8 mouse cellular contexts compared by ENCODE assay signal in the genomic region with DNA sequence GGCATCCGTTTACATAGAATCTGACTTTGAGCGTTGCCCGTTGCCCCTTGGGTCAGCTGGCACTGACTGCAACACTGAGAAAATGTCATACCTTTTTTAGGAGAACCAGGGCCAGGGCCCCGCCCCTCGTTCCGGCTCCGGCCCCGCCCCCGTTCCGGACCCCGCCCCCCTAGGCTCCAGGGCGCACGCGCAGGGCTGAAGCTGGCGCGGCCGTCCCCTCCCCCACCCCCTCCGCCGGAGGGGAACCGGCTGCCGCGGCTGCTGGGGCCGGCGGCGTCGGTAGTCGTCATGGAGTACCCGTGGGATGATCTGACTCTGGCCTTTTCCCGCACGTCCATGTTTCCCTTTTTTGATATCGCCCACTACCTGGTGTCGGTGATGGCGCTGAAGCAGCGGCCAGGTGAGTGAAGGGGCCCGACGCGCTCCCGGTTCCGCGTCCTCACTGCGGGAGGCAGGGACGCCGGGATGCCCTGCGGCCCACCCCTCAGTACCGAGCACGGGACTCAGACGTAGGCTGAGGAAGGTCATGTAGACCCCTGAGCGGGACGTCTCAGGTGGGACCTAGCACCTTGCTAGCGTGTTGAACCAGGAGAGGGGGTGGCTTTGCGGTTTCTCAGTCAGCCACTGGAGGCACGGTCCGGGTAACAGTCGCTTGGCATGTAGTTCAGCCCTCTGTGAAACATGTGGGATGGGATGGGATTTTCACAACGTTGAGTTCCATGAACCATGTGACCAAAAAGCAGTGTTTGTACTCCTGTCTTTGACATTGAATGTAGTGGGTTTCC. TPM values are rescaled to one million over a fixed set of nuclear protein-coding genes. Genes with fewer than 3 reads are reported as not detected.
A peak's percentile ranks its signal among the peaks of the same experiment; 100 is the strongest.
DNase-seq lines count a peak whose midpoint lies in the region; ATAC-seq and TF ChIP-seq lines count a peak whose summit lies in the region.

Gene Tmem38b, plus strand, starts transcription at position 225 of the 785 bp plus-strand sequence.

- H3K27me3 ChIP-seq in midbrain, embryonic 10.5 days (ENCODE audit: low read depth, poor library complexity, severe bottlenecking), result 0 out of 2 replicates have a peak, but pooled peaks cover under 1% of the 10 kb centered on the region

- peak; percentile 73 to 90 for DNase-seq in adrenal gland, adult (ENCODE audit: inconsistent age in 2 of 2, low spot score in 1 of 2)
- peak; percentile 88 for DNase-seq in gastrocnemius, postnatal 10 days
- DNase-seq in left cerebral cortex, postnatal 36 days (ENCODE audit: low spot score in 2 of 2), result peak; percentile 56 to 70
- peak; percentile 87 for DNase-seq in midbrain, embryonic 10.5 days (ENCODE audit: low spot score)
- peak; percentile 34 to 37 for DNase-seq in right cerebral cortex, postnatal 36 days (ENCODE audit: low spot score in 2 of 2)
- peak; percentile 78 for DNase-seq in yolk sac, embryonic 10.5 days (ENCODE audit: low spot score)

- no peaks in the 10 kb centered on the region for H3K4me1 ChIP-seq in cortical plate, adult 2 months (ENCODE audit: control insufficient read depth, insufficient read depth, low read length)
- H3K4me1 ChIP-seq in midbrain, embryonic 10.5 days, result peaks cover 21% of the 10 kb centered on the region

- intact Hi-C loops in left cerebral cortex, postnatal 36 days (cut with DNase I), result no loop called here

- H3K9me3 ChIP-seq in midbrain, embryonic 10.5 days (replicated peaks), result no peaks in the 10 kb centered on the region

- H3K27ac ChIP-seq in cortical plate, adult 2 months (ENCODE audit: insufficient read depth, low read length), result peak within 1 kb of the TSS; percentile 68
- H3K27ac ChIP-seq in midbrain, embryonic 10.5 days (replicated peaks), result peak within 1 kb of the TSS; percentile 88

- TF ChIP-seq CTCF in cortical plate, adult 2 months (IDR thresholded peaks at IDR 0.05; ENCODE audit: extremely low read depth, insufficient read depth, low read length), result no peak

- peaks cover 8% of the 10 kb centered on the region for H3K36me3 ChIP-seq in midbrain, embryonic 10.5 days

- H3K4me3 ChIP-seq in cortical plate, adult 2 months (ENCODE audit: insufficient read depth, low read length), result peak within 1 kb of the TSS; percentile 99
- peak within 1 kb of the TSS; percentile 93 for H3K4me3 ChIP-seq in midbrain, embryonic 10.5 days

- peak; percentile 77 for ATAC-seq in inflammation-experienced regulatory T-cells, adult 6 months

- under 1% methylated on average over 55 of the region's 55 CpGs for WGBS in midbrain, embryonic 10.5 days

- peak; percentile 60 for TF ChIP-seq POLR2A in cortical plate, adult 2 months (IDR thresholded peaks at IDR 0.05; ENCODE audit: extremely low read depth, insufficient read depth, low read length)

RNA-seq across cellular contexts. Expression of gene Tmem38b, which starts in this region (rescaled TPM):
- 6.6 and 7.3 TPM in 2 replicates for polyA plus RNA-seq in cortical plate, adult 2 months (2012; rRNA removed)
- 10 to 100 TPM; 53.6 to 56.6 TPM for total RNA-seq in gastrocnemius, postnatal 10 days (2021)
- polyA plus RNA-seq in inflammation-experienced regulatory T-cells, adult 6 months (2017; shearing (Covaris generic)), result 10 to 100 TPM; 18.1 to 30.6 (median 20.1) TPM
- total RNA-seq in left cerebral cortex, postnatal 36 days (2021), result 10 to 100 TPM; 10.5 to 11.7 TPM
- 9.7 and 9.8 TPM in 2 replicates for polyA plus RNA-seq in midbrain, embryonic 10.5 days (2016; fragmentation: Nextera tagmentation; extraction: Ambion mirVana)

Comparison
In these comparisons a context has a peak if more than half of its experiments do, and no peak if none do; other contexts are left out.
1. Peak in every context shown above with its lines: DNase-seq, ATAC-seq, H3K4me3 ChIP-seq and H3K27ac ChIP-seq.
2. RNA of gene Tmem38b (total RNA-seq): 53.6 to 56.6 TPM in gastrocnemius, postnatal 10 days; 10.5 to 11.7 TPM in left cerebral cortex, postnatal 36 days; every median in the first group is over 4 times any median in the second.
3. DNase-seq: peak in every context shown above with its lines; median percentile 88 in gastrocnemius, postnatal 10 days; 87 in midbrain, embryonic 10.5 days; 82 in adrenal gland, adult; 78 in yolk sac, embryonic 10.5 days; 63 in left cerebral cortex, postnatal 36 days; 36 in right cerebral cortex, postnatal 36 days.